ENCODE assay signal across 9 mouse cellular contexts in the genomic region with DNA sequence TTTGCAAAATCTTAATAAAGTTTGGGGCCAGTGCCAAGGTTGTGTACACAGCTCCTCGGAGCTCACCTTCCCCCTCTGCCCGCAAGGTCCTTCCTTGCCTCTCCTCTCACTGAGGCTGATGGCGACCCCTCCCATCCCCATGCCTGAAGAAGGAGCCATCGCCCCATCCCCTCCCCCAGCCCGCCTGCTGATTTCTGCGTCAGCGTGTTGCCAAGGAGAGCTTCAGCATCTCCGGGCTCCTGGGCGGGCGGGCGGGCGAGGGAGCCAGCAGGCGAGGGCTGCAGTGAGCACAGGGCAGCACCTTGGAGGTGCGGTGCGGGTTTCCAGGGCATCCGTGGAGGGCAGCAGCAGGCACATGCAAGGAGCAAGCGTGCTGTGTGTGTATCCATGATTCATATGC. TPM values are rescaled to one million over a fixed set of nuclear protein-coding genes. Genes with fewer than 3 reads are reported as not detected.
DNase-seq lines count a peak whose midpoint lies in the region; ATAC-seq lines count a peak whose summit lies in the region.
"Had no signal": no experiment of that assay in that cellular context is flagged by ENCODE, and none has a peak within 500 bp of the region (broad histone marks: within the 10 kb centered on the region; RNA-seq: fewer than 3 reads in every experiment).

No protein-coding gene starts in this region.

- peak overlapping the region; percentile 28 for H3K4me3 ChIP-seq in heart, embryonic 12.5 days
- H3K4me3 ChIP-seq in forebrain, embryonic 15.5 days = peak overlapping the region; percentile 17; the same call in 1 of the 2 replicates
- no peak overlapping the region for H3K4me3 ChIP-seq in limb, embryonic 11.5 days (ENCODE audit: low read depth, low read length)

- H3K36me3 ChIP-seq in heart, embryonic 12.5 days = no peaks in the 10 kb centered on the region
- H3K36me3 ChIP-seq in forebrain, embryonic 15.5 days = peaks cover 14% of the 10 kb centered on the region
- no peaks in the 10 kb centered on the region for H3K36me3 ChIP-seq in limb, embryonic 11.5 days (ENCODE audit: control insufficient read depth, insufficient read depth, low read length)

- peaks cover 36% of the 10 kb centered on the region for H3K4me1 ChIP-seq in heart, embryonic 12.5 days (replicated peaks)
- peaks cover 22% of the 10 kb centered on the region for H3K4me1 ChIP-seq in forebrain, embryonic 15.5 days
- H3K4me1 ChIP-seq in limb, embryonic 11.5 days (ENCODE audit: control insufficient read depth, insufficient read depth, low read length) = peaks cover 2% of the 10 kb centered on the region; the same call in 1 of the 2 replicates

- H3K9ac ChIP-seq in heart, embryonic 12.5 days = peak overlapping the region; percentile 53
- peak overlapping the region; percentile 31; the same call in 1 of the 2 replicates for H3K9ac ChIP-seq in forebrain, embryonic 15.5 days (replicated peaks)
- no peak overlapping the region for H3K9ac ChIP-seq in limb, embryonic 11.5 days (ENCODE audit: low read length)

- peak overlapping the region; percentile 71 for H3K4me2 ChIP-seq in heart, embryonic 12.5 days
- peak overlapping the region; percentile 44 for H3K4me2 ChIP-seq in forebrain, embryonic 15.5 days (replicated peaks)
- H3K4me2 ChIP-seq in limb, embryonic 11.5 days (ENCODE audit: low read depth, severe bottlenecking) = peak overlapping the region; percentile 20

- no peak overlapping the region for H3K27ac ChIP-seq in heart, embryonic 12.5 days (ENCODE audit: poor library complexity, severe bottlenecking)
- no peak overlapping the region; the same call in 1 of the 2 replicates for H3K27ac ChIP-seq in forebrain, embryonic 15.5 days (replicated peaks)
- no peak overlapping the region for H3K27ac ChIP-seq in limb, embryonic 11.5 days (replicated peaks; ENCODE audit: low read depth, low read length)

- 7% methylated on average over 17 of the region's 17 CpGs for WGBS in heart, embryonic 12.5 days
- under 1% methylated on average over 17 of the region's 17 CpGs for WGBS in forebrain, embryonic 15.5 days
- WGBS in limb, embryonic 11.5 days = 1% methylated on average over 17 of the region's 17 CpGs

- 0 out of 2 replicates have a peak, but pooled peaks have one; percentile 16 for ATAC-seq in heart, embryonic 12.5 days (ENCODE audit: insufficient number of reproducible peaks, low FRiP score)
- peak; percentile 62 for ATAC-seq in forebrain, embryonic 15.5 days (replicated peaks)
- no peak; the same call in 1 of the 2 replicates for ATAC-seq in limb, embryonic 11.5 days (ENCODE audit: insufficient number of reproducible peaks, low FRiP score, low TSS enrichment, low read depth)
- no peak for ATAC-seq in erythroblast, adult 5-6 weeks (replicated peaks; ENCODE audit: low FRiP score, poor library complexity, severe bottlenecking)

- no peak for DNase-seq in heart, adult 11 months
- DNase-seq in brain, adult 2 months (ENCODE audit: low read depth, low spot score) = peak; percentile 63
- peak; percentile 62 for DNase-seq in limb, embryonic 11.5 days (ENCODE audit: low spot score)
- DNase-seq in right cerebral cortex, postnatal 25 days = peak; percentile 59
- DNase-seq in gastrocnemius, adult 18-20 months (ENCODE audit: low spot score) = no peak

- peaks cover 34% of the 10 kb centered on the region for H3K27me3 ChIP-seq in heart, embryonic 12.5 days (replicated peaks)
- no peaks in the 10 kb centered on the region for H3K27me3 ChIP-seq in forebrain, embryonic 15.5 days
- no peaks in the 10 kb centered on the region for H3K27me3 ChIP-seq in limb, embryonic 11.5 days (ENCODE audit: control insufficient read depth, insufficient read depth, low read length)

- H3K9me3 ChIP-seq in heart, embryonic 12.5 days (replicated peaks) = peaks cover 6% of the 10 kb centered on the region
- H3K9me3 ChIP-seq in forebrain, embryonic 15.5 days = no peaks in the 10 kb centered on the region
- peaks cover 3% of the 10 kb centered on the region; the same call in 1 of the 2 replicates for H3K9me3 ChIP-seq in limb, embryonic 11.5 days (ENCODE audit: control insufficient read depth, low read length)

RNA-seq across cellular contexts. Expression of gene Gnaz, which starts 28.4 kb away (rescaled TPM):
- polyA plus RNA-seq in heart, embryonic 12.5 days (2016; fragmentation: Nextera tagmentation; extraction: Ambion mirVana) = 1.2 and 1.6 TPM in 2 replicates
- polyA plus RNA-seq in forebrain, embryonic 15.5 days (2015; fragmentation: Nextera tagmentation; extraction: Ambion mirVana) = 40.9 and 44.9 TPM in 2 replicates
- 2.5 and 3.1 TPM in 2 replicates for polyA plus RNA-seq in limb, embryonic 11.5 days (2014; fragmentation: Nextera tagmentation; extraction: Ambion mirVana)
- under 1 TPM; 0.36 to 0.46 TPM for total RNA-seq in gastrocnemius, adult 18-20 months (2021)
- total RNA-seq in erythroblast, adult 5-6 weeks (2015; ENCODE audit: low replicate concordance) = 0.63 TPM in 1 of 2 replicates, not detected in the other
- 0.51 and 0.70 TPM in 2 replicates for total RNA-seq in erythroblast, adult 5-6 weeks (2017; ENCODE audit: low replicate concordance)

RNA-seq across cellular contexts. Expression of gene Rsph14, which starts 37.0 kb away (rescaled TPM):
- not detected in 2 replicates for polyA plus RNA-seq in heart, embryonic 12.5 days (2016; fragmentation: Nextera tagmentation; extraction: Ambion mirVana)
- polyA plus RNA-seq in forebrain, embryonic 15.5 days (2015; fragmentation: Nextera tagmentation; extraction: Ambion mirVana) = 0.23 and 0.76 TPM in 2 replicates
- polyA plus RNA-seq in limb, embryonic 11.5 days (2014; fragmentation: Nextera tagmentation; extraction: Ambion mirVana) = not detected in 2 replicates
- not detected for total RNA-seq in gastrocnemius, adult 18-20 months (2021)
- total RNA-seq in erythroblast, adult 5-6 weeks (2015; ENCODE audit: low replicate concordance) = not detected in 2 replicates
- total RNA-seq in erythroblast, adult 5-6 weeks (2017; ENCODE audit: low replicate concordance) = not detected in 2 replicates
- total RNA-seq: neutrophil, adult 5-6 weeks had no signal

RNA-seq across cellular contexts. Expression of gene Rab36, which starts 41.5 kb away (rescaled TPM):
- polyA plus RNA-seq in heart, embryonic 12.5 days (2016; fragmentation: Nextera tagmentation; extraction: Ambion mirVana) = 4.3 and 4.8 TPM in 2 replicates
- polyA plus RNA-seq in forebrain, embryonic 15.5 days (2015; fragmentation: Nextera tagmentation; extraction: Ambion mirVana) = 13.3 and 13.7 TPM in 2 replicates
- 11.1 and 12.8 TPM in 2 replicates for polyA plus RNA-seq in limb, embryonic 11.5 days (2014; fragmentation: Nextera tagmentation; extraction: Ambion mirVana)
- total RNA-seq in gastrocnemius, adult 18-20 months (2021) = under 1 TPM; 0.28 to 0.32 TPM
- 1.3 TPM in 1 of 2 replicates, not detected in the other for total RNA-seq in erythroblast, adult 5-6 weeks (2015; ENCODE audit: low replicate concordance)
- 1.4 TPM in 1 of 2 replicates, not detected in the other for total RNA-seq in erythroblast, adult 5-6 weeks (2017; ENCODE audit: low replicate concordance)

Comparison
In these comparisons a context has a peak if more than half of its experiments do, and no peak if none do; other contexts are left out.
1. ATAC-seq: peak in heart, embryonic 12.5 days (single experiment) and forebrain, embryonic 15.5 days (single experiment); none in limb, embryonic 11.5 days (single experiment) and erythroblast, adult 5-6 weeks (single experiment).
2. H3K4me2 ChIP-seq: peak in every context shown above with its lines; median percentile 71 in heart, embryonic 12.5 days; 44 in forebrain, embryonic 15.5 days; 20 in limb, embryonic 11.5 days.
3. DNase-seq: peak in brain, adult 2 months (single experiment), limb, embryonic 11.5 days (single experiment) and right cerebral cortex, postnatal 25 days (single experiment); none in heart, adult 11 months (single experiment) and gastrocnemius, adult 18-20 months (single experiment).
4. RNA of gene Gnaz, which starts 28.4 kb away (polyA plus RNA-seq): 40.9 to 44.9 TPM in forebrain, embryonic 15.5 days; 2.5 to 3.1 TPM in limb, embryonic 11.5 days and 1.2 to 1.6 TPM in heart, embryonic 12.5 days; every median in the first group is over 10 times any median in the second.